Mouse (Mus musculus) layer of hippocampus, postnatal 25 days (tissue): Measurements from ENCODE around the gene Ppp1ca. TPM values are rescaled to one million over a fixed set of nuclear protein-coding genes. Genes with fewer than 3 reads are reported as not detected.
A peak's percentile ranks its signal among the peaks of the same experiment; 100 is the strongest.

Experiments used
- DNase-seq, 2 experiments: peaks; one replicate each; pipeline ENCODE4 v3.0.0; 2022; ENCODE audit warnings: mixed read lengths in 2 of 2, low spot score in 1 of 2; ENCODE audit errors: extremely low spot score in 1 of 2
- total RNA-seq, 2 experiments: library from RNA; stranded (reverse); gene quantifications; 2 replicates each; pipeline ENCODE4 v1.2.3; 2021

Gene Ppp1ca
- total RNA-seq, 2 experiments from 2014 or later: 259 to 293 TPM

- DNase-seq: no peak
Measured at GRCm38 (mm10) chr19:4154437-4155222, 37.2 kb upstream of the Ppp1ca start.

GRCm38 (mm10) chr19:4155223-4156072 is 36.4 kb upstream of the Ppp1ca start:
- DNase-seq: no peak

DNA sequence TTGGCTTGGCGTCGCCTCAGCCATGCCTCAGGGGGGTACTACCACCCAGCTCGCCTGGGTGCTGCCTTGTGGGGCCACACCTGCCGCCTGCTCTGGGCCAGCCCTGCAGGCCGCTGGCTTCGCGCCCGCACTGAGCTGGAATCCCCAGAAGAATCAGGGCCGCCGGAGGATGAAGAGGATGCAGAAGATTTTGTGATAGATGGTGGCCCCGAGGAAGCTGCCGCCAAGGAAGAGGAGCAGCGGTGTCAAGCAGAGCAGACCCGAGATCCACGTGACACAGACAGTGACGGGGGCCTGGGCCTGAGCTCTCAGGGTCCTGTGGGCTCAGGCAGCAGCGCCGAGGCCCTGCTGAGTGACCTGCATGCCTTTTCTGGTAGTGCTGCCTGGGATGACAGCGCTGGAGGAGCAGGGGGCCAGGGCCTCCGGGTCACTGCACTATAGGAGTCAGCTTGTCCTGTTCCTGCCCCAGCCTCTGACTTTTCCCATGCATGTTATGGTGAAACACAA is 35.7 kb upstream of the Ppp1ca start:
- no peak for DNase-seq

- DNase-seq: no peak
Measured at GRCm38 (mm10) chr19:4156771-4157170, 35.1 kb upstream of the Ppp1ca start.

GRCm38 (mm10) chr19:4159049-4159448 is 32.8 kb upstream of the Ppp1ca start:
- no peak for DNase-seq

- peak; percentile 92 to 96 for DNase-seq
Measured at GRCm38 (mm10) chr19:4162646-4163542, 29.0 kb upstream of the Ppp1ca start, which contains the start of gene Rps6kb2. Rps6kb2 (minus strand) TSS chr19:4163354.

GRCm38 (mm10) chr19:4163543-4163887 is 28.4 kb upstream of the Ppp1ca start:
- no peak for DNase-seq

DNA sequence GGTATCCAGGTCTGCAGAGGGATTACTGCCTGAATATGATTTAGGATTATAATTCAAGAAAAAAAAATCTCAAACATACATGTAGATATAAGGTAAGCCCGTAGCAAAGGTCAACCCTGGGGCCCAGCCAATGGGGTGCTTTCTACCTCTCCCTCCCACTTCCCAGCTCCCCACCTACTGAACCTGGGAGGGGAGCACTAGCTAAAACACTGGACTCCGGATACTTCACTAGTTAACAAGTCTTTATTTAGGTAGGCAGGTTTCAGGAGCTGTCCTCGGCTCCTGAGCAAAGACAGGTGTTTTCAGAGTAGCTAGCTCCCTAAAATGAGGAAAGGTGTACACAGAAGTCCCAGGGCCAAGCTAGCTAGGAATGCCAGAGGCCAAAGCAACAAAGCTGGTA is 27.8 kb upstream of the Ppp1ca start:
- no peak for DNase-seq

- no peak for DNase-seq
Measured at GRCm38 (mm10) chr19:4164721-4165120, 27.1 kb upstream of the Ppp1ca start.

DNA sequence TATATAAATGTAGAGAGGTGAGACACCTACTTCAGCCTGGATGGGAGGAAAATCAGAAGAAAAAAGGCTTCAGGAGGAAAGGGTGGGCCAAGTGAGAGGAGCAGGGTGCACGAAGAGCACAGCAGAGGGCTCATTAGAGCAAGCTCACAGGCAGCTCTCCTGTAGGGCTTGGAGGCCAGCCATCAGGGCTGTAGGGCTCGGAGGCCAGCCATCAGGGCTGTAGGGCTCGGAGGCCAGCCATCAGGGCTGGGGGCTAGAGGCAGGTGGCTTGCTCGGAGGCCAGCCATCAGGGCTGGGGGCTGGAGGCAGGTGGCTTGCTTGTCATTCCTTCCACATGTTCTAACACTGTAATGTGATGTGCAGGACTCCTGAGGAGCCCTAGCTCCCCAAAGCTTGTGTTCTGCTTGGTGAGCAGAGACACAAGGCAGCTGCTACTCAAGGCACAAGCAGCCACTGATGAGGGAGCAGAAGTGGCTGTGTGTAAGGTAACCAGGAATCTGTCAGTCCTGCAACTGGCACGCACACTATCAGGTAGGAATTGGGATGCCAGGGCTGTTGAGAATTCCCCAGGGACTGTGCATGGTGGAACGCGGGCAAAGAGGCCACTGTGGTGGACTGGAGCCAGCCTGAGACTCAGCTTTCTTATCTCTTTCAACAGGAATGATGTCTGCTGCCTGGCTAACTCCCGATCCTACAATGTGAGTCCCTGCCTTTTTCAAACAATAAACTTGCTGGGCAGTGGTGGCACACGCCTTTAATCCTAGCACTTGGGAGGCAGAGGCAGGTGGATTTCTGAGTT is 25.0 kb upstream of the Ppp1ca start:
- no peak for DNase-seq

- peak; percentile 97 to 98 for DNase-seq
Measured at GRCm38 (mm10) chr19:4169378-4169784, 22.5 kb upstream of the Ppp1ca start.

DNA sequence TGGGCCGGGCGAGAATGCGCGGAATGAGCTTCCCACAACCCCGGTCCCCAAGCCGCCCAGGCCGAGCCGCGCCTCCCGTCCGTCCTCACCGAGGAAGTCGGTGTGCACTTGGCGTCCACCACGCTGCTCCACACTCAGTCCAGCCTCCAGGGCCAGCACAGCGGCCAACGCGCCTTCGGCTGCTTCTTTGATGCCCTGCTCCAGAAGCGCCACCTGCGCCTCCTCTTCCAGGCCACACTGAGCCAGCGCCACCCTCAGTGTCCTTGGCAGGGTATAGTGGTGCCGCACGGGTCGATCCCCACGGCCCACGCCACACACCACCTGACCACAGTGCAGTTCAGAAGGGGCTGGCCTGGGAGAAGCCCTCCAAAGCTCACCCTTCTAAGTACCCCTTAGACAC is 22.1 kb upstream of the Ppp1ca start:
- DNase-seq: no peak

DNA sequence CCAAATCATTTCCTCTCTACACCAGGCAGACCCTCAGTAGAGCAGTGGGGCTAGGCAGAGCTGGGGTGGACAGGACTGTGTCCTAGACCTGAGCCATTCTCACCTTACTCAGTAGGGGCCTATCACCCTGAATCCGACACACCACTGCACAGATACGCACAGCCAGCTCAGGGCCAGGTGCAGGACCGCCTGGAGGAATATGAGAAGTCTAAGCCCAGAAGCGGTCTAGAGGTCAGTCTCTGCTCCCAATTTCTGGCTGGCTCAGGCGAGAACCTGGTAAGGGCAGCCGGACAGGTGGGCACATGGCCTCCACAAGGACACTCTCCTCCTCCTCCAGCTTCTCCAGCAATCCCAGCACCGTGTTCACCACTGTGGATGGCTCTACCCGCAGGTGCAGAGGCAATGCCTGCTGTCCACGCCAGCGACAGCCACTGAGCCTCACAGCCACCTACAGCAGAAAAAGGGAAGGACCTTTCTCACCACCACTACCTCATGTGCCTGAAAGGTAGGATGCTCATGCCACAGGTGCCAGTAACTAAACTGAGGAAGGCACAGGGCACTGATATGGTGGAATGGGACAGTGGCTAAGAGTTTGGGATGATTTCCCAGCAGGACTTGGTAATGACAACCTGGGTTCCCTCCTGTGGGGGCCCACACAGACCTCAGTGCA is 21.0 kb upstream of the Ppp1ca start:
- DNase-seq: no peak

DNA sequence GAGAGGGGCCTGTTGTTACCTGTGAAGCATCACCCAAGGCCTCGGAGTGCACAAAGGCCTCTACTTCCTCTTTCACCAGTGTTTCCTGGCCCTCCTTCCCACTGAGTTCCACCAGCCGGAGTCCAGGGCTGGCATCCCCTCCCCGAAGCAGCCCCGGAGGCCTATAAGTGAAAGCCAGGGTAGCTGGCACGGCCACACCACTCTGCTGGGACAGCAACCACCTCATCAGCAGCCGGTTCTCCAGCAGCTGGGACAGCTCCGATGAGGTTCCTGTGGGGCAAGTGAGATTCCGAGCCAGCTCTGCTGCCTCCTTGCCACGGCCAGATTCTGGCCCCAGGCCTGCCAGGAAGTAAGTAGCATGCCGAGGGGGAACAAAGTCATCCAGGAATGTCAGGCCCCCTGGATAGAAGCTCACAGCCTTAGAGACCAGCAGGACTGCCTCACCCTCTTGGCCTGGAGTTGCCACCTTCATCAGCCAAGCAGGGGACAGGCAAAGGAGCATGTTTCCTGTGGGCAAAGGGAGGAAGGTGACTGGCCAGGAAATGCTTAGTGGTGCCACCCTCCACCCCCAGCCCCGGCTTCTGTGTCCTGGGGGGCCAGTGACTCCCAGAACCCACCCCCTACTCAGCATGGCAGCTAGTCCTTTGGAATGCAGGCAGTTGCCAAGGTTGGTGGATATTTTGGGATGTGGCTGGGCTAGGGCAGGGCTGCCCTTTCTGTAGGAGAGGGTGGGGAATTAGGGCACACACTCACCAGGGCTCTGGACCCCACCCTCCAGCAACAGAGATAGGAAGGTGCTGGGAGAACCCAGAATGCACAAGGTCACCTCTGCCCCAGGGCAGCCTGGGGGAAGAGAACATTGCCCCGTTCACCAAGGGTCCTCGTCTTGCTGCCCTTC is 20.2 kb upstream of the Ppp1ca start:
- DNase-seq: no peak

GRCm38 (mm10) chr19:4172925-4173324 is 18.9 kb upstream of the Ppp1ca start:
- no peak for DNase-seq

DNA sequence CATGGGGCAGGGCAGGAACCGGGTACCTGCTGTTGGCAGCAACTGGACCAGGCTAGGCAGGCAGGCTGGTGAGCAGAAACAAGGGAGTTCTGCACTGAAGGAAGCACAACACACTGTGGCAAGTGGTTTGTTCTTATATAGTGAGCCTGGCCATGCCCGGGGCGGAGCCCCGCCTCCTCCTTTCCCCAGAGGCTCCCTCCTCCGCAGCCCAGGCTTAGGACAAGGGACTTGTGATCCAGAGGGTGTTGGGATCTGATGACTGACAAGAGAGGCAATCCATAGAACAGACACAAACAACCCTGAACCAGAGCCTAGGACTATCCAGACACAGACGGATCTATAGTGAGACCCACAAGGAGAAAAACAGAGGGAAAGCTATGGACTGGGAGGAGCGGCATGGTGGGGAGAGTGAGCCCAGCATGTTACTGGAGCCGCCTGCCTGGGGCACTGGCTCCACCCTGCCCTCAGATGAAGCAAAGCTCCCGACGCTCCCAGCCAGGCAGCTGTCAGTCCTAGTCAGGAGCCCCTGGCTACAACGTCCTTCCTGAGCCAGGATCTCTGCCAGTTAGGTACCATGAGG is 16.4 kb upstream of the Ppp1ca start, which contains the start of gene Carns1:
Gene Carns1 (minus strand): TSS at position 112 of the 580 bp plus-strand sequence.
- no peak for DNase-seq

DNA sequence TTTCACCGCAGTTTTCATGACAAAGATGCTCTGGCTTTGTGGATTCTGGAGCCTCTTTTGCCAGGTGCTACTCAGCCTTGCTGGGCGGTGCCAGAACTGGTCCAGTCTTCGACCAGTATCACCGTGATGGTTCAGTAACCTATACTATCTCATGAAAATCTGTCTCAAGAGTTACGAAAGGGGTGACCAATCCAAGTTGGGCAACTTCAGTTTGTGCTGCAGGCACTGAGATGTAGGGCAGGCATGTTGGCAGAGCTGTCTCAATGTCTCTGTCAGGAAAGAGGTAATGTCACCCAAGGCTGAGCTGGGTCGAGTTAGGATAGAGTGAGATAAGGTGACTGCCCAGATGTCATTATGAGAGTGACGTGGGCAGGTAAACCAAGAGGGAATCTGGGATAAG is 11.5 kb upstream of the Ppp1ca start:
- no peak for DNase-seq

DNA sequence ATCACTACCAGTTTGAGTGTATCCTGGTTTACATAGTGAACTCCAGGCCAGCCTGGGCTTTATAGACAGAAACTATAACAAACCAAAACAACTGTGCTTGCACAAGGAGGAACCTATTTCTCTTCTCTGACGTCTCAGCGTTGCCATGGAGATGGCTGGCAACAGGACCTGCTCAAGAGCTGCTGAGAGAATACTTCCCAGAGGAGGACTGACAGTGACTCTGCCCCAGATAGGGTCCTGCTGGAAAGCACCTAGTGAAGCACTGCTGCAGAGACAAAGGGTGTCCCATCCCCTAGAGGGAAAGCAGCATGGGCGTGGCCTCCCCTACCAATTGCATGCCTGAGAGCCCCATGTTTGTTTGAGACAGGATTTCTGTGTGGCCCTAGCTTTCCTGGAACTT is 10.0 kb upstream of the Ppp1ca start:
- DNase-seq: peak in 1 of 2 experiments; percentile 57
